Mouse (Mus musculus) heart, adult 2 months (tissue): Measurements from ENCODE around the gene Acpp. TPM values are rescaled to one million over a fixed set of nuclear protein-coding genes. Genes with fewer than 3 reads are reported as not detected.

ENCODE experiments used
- DNase-seq, 2 experiments: peaks; one replicate each; pipeline ENCODE4 v3.0.0; 2021
- H3K27ac ChIP-seq: fragments of 200-600 bp; 2 replicates; pipeline ENCODE4 v1.8.1; 2022
- H3K27me3 ChIP-seq: fragments of 200-500 bp; 2 replicates; pipeline ENCODE4 v1.6.1; 2012; ENCODE audit warnings: mild to moderate bottlenecking, low read length, inconsistent platforms, mixed read lengths; ENCODE audit not compliant: control insufficient read depth, insufficient read depth
- H3K36me3 ChIP-seq: fragments of 200-500 bp; 2 replicates; pipeline ENCODE4 v1.6.1; 2012; ENCODE audit warnings: low read length, inconsistent platforms; ENCODE audit not compliant: control insufficient read depth, insufficient read depth
- H3K4me1 ChIP-seq: fragments of 200-500 bp; 2 replicates; pipeline ENCODE4 v1.6.1; 2011; ENCODE audit warnings: low read length; ENCODE audit not compliant: control insufficient read depth, insufficient read depth
- H3K4me3 ChIP-seq: fragments of 200-600 bp; 2 replicates; pipeline ENCODE4 v1.8.1; 2022
- H3K79me2 ChIP-seq: fragments of 200-500 bp; replicated peaks from 2 replicates; pipeline ENCODE4 v1.6.1; 2012; ENCODE audit warnings: mild to moderate bottlenecking, inconsistent platforms, low read length, moderate library complexity, mixed read lengths; ENCODE audit not compliant: control insufficient read depth, insufficient read depth
- H3K9ac ChIP-seq: fragments of 200-500 bp; 2 replicates; pipeline ENCODE4 v1.6.1; 2012; ENCODE audit warnings: low read depth, mild to moderate bottlenecking, control low read depth, inconsistent platforms, low read length, mixed read lengths
- CTCF ChIP-seq: fragments of 200-600 bp; IDR thresholded peaks from 2 replicates; pipeline ENCODE4 v1.8.1; 2022; ENCODE audit warnings: antibody characterized with exemption, mild to moderate bottlenecking, moderate library complexity
- EP300 ChIP-seq: fragments of 200-500 bp; IDR thresholded peaks from 2 replicates; pipeline ENCODE4 v1.6.1; 2011; ENCODE audit warnings: low read depth, low read length, control low read depth; ENCODE audit not compliant: insufficient read depth
- POLR2A ChIP-seq: fragments of 200-500 bp; IDR thresholded peaks from 2 replicates; pipeline ENCODE4 v1.6.1; 2011; ENCODE audit warnings: mild to moderate bottlenecking, low read depth, low read length, control low read depth; ENCODE audit not compliant: insufficient read depth
- WGBS: fragments of 180-500 bp; shearing (Covaris S2); methylation state at CpG from one replicate; pipeline ENCODE4 v1.1.7; 2018; 5-methylcytosine and 5-hydroxymethylcytosine counted together
- intact Hi-C: fragments of 180-260 bp; cut with DNase I; formaldehyde crosslinking; loops from one replicate; pipeline ENCODE4 v1.15.1; 2025
- polyA plus RNA-seq: library from polyadenylated mRNA; depleted of rRNA; stranded (reverse); fragments of >200 nt; gene quantifications from 2 replicates; pipeline ENCODE4 v1.2.3, GENCODE M21; 2012
- total RNA-seq, 2 experiments: library from RNA; stranded (reverse); gene quantifications; 2 replicates each; pipeline ENCODE4 v1.2.3; 2021

The Acpp gene
- total and polyA plus RNA-seq, 3 experiments: 0.23 to 0.41 (median 0.35) TPM

DNA sequence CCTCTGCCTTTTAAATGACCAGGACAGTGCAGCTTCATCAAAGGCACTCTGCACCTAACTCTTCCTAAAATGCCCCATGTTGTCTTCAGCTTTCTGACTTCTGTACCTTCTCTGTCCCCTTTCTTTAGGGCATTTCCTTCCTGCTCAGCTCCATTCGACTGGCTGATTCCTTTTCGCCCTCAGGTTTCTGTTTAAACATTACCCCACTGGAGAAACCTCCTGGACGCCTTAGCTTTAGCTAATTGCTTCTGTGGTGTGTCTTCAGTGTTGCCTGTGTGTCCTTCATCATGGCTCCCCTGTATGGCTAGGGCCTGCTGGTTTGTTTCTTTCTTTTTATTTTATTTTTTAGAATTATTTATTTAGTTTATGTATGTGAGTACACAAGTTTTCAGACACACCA lies 40.5 kb downstream of the Acpp start:
- intact Hi-C loops: no loop called here
- H3K36me3 ChIP-seq: no peaks in the 10 kb centered on the region
- no peak overlapping the region for H3K9ac ChIP-seq
- TF ChIP-seq CTCF: no peak
- no peak for TF ChIP-seq POLR2A
- TF ChIP-seq EP300: no peak
- WGBS: 52% methylated on average over 3 of the region's 3 CpGs
- no peaks in the 10 kb centered on the region for H3K27me3 ChIP-seq
- no peak overlapping the region for H3K4me3 ChIP-seq
- H3K27ac ChIP-seq: no peak overlapping the region
- no peak for DNase-seq
- no peaks in the 10 kb centered on the region for H3K79me2 ChIP-seq
- no peaks in the 10 kb centered on the region for H3K4me1 ChIP-seq

DNA sequence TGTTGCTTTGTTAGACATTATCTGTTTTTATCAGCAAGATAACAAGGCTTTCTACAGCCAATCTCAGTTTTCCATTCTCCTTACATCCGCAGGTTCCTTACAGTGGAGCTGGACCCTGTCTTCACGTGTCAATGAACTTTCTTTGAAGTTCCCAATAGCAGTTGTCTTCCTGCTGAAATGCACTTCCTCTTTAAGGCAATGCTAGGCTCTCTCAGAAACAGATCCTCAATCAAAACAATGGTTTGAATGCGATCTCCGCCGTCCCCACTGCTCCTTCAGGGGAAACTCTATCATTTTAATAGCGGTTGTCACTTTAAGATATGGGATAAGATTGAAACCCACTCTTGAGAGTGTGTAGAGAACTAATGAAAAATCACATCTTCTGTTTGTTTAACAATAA lies 52.6 kb downstream of the Acpp start:
- no peak for DNase-seq
- WGBS: 21% methylated on average over 6 of the region's 6 CpGs
- Histone ChIP-seq H3K4me1 (no peaks in the 10 kb centered on the region), H3K36me3 (no peaks in the 10 kb centered on the region), H3K27me3 (no peaks in the 10 kb centered on the region), H3K27ac (no peak overlapping the region), H3K4me3 (no peak overlapping the region), H3K9ac (no peak overlapping the region), H3K79me2 (no peaks in the 10 kb centered on the region)
- intact Hi-C loops: no loop called here
- TF ChIP-seq POLR2A (no peak), CTCF (no peak), EP300 (no peak)

DNA sequence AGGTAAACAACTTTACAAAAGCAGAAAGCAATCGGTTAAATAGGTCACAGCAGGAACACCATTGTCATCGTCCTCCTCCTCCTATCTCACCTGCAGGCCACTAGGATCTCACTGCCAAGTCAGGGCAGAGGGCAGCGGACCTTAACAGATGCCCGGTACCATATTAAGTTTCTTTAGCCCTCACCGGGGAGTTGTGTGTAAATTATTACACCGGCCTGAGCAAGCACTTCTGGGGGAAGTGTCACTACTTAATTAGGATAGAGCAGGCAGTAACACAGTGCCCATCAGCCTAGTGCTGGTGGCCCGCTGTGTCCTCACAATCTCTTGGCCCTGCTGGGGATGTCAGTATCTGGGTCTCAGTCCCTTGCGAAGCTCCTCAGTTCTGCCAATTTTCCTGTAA lies 55.0 kb downstream of the Acpp start:
- Histone ChIP-seq H3K4me1 (no peaks in the 10 kb centered on the region), H3K9ac (no peak overlapping the region), H3K4me3 (no peak overlapping the region), H3K79me2 (no peaks in the 10 kb centered on the region), H3K27ac (no peak overlapping the region), H3K36me3 (no peaks in the 10 kb centered on the region), H3K27me3 (no peaks in the 10 kb centered on the region)
- whole genome bisulfite sequencing: 64% methylated on average over 8 of the region's 8 CpGs
- intact Hi-C loops: no loop called here
- DNase-seq: no peak
- TF ChIP-seq EP300 (no peak), POLR2A (no peak), CTCF (no peak)

DNA sequence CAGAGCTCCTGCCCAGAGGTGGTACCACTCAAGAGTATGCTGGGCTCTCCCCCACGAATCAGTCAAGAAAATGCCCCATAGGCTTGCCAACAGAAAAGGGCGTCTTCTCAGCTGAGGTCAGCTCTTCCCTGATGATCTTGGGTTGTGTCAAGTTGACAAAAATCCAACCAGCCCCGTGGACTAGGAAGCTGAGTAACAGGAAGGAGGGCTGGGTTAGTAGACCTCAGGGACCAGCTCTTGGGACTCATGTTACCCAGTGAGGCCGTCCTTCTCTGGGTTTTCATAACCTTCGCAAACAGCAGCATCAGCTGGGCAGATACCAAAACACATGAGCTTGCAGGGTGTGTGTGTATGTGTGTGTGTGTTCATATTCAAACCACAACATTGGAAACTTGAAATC lies 55.8 kb downstream of the Acpp start:
- Histone ChIP-seq H3K27me3 (no peaks in the 10 kb centered on the region), H3K4me3 (no peak overlapping the region), H3K36me3 (no peaks in the 10 kb centered on the region), H3K27ac (no peak overlapping the region), H3K9ac (no peak overlapping the region), H3K79me2 (no peaks in the 10 kb centered on the region), H3K4me1 (no peaks in the 10 kb centered on the region)
- intact Hi-C loops: no loop called here
- DNase-seq: no peak
- 42% methylated on average over 5 of the region's 5 CpGs for whole genome bisulfite sequencing
- no peak for TF ChIP-seq POLR2A
- TF ChIP-seq CTCF: no peak
- TF ChIP-seq EP300: no peak

DNA sequence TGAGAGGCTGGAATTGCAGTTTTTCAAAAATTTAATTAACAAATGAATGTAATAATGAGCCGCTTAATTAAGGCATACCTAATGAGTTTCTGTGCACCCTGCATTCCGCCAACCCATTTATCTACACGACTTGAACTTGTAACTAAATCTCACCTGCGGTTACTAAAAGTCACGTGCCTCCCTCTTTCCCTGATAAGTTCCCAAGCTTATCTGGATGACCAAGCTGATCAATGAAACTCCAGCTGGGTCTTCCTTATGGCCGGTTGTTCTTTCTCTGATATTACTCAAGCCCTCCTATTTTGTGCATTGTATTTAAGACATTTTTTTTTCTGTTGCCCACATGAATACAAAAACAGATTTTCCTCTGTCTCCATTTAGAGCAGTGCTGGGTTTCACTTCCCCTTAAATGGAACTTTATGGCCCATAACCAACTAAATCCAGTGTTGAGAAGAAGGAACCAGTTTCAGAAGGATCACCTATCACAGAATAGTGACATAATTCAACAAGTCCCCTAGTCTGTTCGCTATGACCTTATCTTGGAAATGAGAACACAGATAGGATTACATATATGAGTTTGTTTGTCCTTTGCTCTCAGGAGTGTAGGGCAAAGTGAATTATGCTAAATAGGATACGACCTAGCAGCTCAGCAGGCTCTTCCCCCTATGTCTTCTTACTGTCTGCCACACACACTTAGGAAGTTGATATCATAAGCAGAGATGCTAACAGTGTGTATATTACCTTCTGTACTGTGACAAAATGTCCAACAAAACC lies 56.6 kb downstream of the Acpp start:
- TF ChIP-seq POLR2A (no peak), EP300 (no peak), CTCF (no peak)
- Histone ChIP-seq H3K36me3 (no peaks in the 10 kb centered on the region), H3K4me1 (no peaks in the 10 kb centered on the region), H3K9ac (no peak overlapping the region), H3K27ac (no peak overlapping the region), H3K79me2 (no peaks in the 10 kb centered on the region), H3K4me3 (no peak overlapping the region), H3K27me3 (no peaks in the 10 kb centered on the region)
- 66% methylated on average over 8 of the region's 8 CpGs for WGBS
- DNase-seq: no peak
- intact Hi-C loops: no loop called here

DNA sequence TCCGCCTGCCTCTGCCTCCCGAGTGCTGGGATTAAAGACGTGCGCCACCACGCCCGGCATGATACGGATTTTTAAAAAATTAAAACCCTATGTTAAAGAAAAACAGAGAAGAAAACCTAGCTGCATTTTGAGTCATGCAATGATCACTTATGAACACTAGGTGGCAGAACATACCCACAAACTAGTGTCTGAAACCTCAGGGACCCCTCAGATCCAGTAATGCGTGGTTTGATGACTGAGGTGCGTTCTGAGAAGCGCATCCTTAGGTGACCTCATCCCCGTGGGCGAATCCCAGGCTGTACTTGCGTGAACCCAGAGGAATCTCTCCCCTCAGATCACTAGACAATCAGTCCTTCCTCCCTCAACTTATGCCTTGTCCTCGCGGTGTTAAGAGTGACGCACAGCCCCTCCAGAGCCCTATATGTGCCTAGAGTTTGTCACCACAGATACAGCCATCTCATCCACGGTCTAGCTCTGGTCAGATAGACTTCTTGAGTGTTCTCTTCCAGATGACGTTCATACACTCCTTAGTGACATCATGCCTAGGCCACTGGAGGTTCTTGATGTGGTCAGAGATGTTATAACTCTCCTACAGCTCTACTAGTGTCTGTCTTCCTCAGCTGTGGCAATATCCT lies 59.9 kb downstream of the Acpp start:
- no peaks in the 10 kb centered on the region for H3K4me1 ChIP-seq
- TF ChIP-seq EP300: no peak
- TF ChIP-seq CTCF: peak; percentile 83
- TF ChIP-seq POLR2A: no peak
- peak in 1 of 2 experiments; percentile 33 for DNase-seq
- intact Hi-C loops: loop anchor here (1.0 to 2.0 kb wide), 3 partner anchors 29 to 1111 kb away; no protein-coding TSS in a partner anchor
- H3K4me3 ChIP-seq: no peak overlapping the region
- no peak overlapping the region for H3K27ac ChIP-seq
- WGBS: 20% methylated on average over 18 of the region's 18 CpGs
- H3K79me2 ChIP-seq: no peaks in the 10 kb centered on the region
- no peak overlapping the region for H3K9ac ChIP-seq
- H3K27me3 ChIP-seq: no peaks in the 10 kb centered on the region
- no peaks in the 10 kb centered on the region for H3K36me3 ChIP-seq
